ENCODE assay signal across 9 mouse cellular contexts in the genomic region with DNA sequence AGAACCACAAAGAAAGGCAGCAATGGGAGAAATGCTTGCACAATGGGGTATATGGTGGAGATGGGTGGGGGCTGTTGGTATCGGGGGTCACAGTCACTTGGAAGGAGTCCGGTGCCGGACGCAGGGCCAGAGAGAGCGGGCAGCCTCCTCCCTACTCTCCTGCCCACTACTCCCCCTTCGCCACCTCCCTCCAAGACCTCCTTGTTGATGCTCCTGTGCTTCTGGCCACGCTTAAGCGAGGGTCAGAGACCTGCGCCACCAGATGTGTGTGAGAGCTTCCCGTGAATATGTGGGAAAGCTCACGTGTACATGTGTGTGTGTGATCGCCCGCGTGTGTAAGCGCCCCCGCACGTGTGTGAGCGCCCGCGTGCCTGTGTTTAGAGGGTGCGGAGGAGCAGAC. TPM values are rescaled to one million over a fixed set of nuclear protein-coding genes. Genes with fewer than 3 reads are reported as not detected.
A peak's percentile ranks its signal among the peaks of the same experiment; 100 is the strongest.
DNase-seq lines count a peak whose midpoint lies in the region; ATAC-seq and TF ChIP-seq lines count a peak whose summit lies in the region.
"Had no signal": no experiment of that assay in that cellular context is flagged by ENCODE, and none has a peak within 500 bp of the region (broad histone marks: within the 10 kb centered on the region; RNA-seq: fewer than 3 reads in every experiment).

No protein-coding gene starts in this region.

- no peak for DNase-seq in heart, adult 2 months
- DNase-seq in heart, postnatal 10 days: no peak
- peak; percentile 20 for DNase-seq in brain, adult 2 months (ENCODE audit: low read depth, low spot score)
- no peak for DNase-seq in hindbrain, embryonic 14.5 days (ENCODE audit: low spot score)
- peak; percentile 5 for DNase-seq in mesoderm, embryonic 11.5 days (ENCODE audit: low read depth, low spot score)
- DNase-seq in yolk sac, embryonic 10.5 days (ENCODE audit: low spot score): no peak
- DNase-seq in frontal cortex, postnatal 10 days (ENCODE audit: low spot score in 2 of 2): no peak
- DNase-seq: lung, postnatal 4 days had no signal

- intact Hi-C loops in heart, adult 2 months (cut with DNase I): loop anchor here (10.0 kb wide), 1 partner anchor 400 kb away; no protein-coding TSS in a partner anchor
- intact Hi-C loops in heart, postnatal 10 days (cut with DNase I): loop anchor here (2.0 kb wide), 1 partner anchor 20 kb away; no protein-coding TSS in a partner anchor

- no peak overlapping the region; the same call in 1 of the 2 replicates for H3K27ac ChIP-seq in heart, adult 2 months
- no peak overlapping the region for H3K27ac ChIP-seq in hindbrain, embryonic 14.5 days

- no peak for ATAC-seq in hindbrain, embryonic 14.5 days (ENCODE audit: low FRiP score)
- no peak for ATAC-seq in monocyte, adult 5-6 weeks (replicated peaks; ENCODE audit: insufficient number of reproducible peaks, low FRiP score, low TSS enrichment, poor library complexity, severe bottlenecking)

- peak overlapping the region; percentile 53 for H3K4me2 ChIP-seq in hindbrain, embryonic 14.5 days (replicated peaks)

- peaks cover 2% of the 10 kb centered on the region for H3K27me3 ChIP-seq in heart, adult 2 months (ENCODE audit: control insufficient read depth, insufficient read depth, low read length)
- peaks cover 42% of the 10 kb centered on the region for H3K27me3 ChIP-seq in hindbrain, embryonic 14.5 days (ENCODE audit: control insufficient read depth, insufficient read depth, low read length)

- H3K79me2 ChIP-seq in heart, adult 2 months (replicated peaks; ENCODE audit: control insufficient read depth, insufficient read depth, low read length): no peaks in the 10 kb centered on the region

- peak overlapping the region; percentile 18; the same call in 1 of the 2 replicates for H3K9ac ChIP-seq in heart, adult 2 months (ENCODE audit: low read depth, low read length)
- peak overlapping the region; percentile 16; the same call in 1 of the 2 replicates for H3K9ac ChIP-seq in hindbrain, embryonic 14.5 days

- TF ChIP-seq POLR2A in heart, adult 2 months (IDR thresholded peaks at IDR 0.05; ENCODE audit: insufficient read depth, low read depth, low read length): no peak

- no peak for TF ChIP-seq CTCF in heart, adult 2 months (IDR thresholded peaks at IDR 0.05)

- no peak for TF ChIP-seq EP300 in heart, adult 2 months (IDR thresholded peaks at IDR 0.05; ENCODE audit: insufficient read depth, low read depth, low read length)

- no peaks in the 10 kb centered on the region for H3K9me3 ChIP-seq in hindbrain, embryonic 14.5 days (ENCODE audit: control insufficient read depth, low read length)

- 11% methylated on average over 21 of the region's 21 CpGs for WGBS in heart, adult 2 months
- WGBS in hindbrain, embryonic 14.5 days: 2% methylated on average over 21 of the region's 21 CpGs

- peak overlapping the region; percentile 47 for H3K4me3 ChIP-seq in heart, adult 2 months
- peak overlapping the region; percentile 25 for H3K4me3 ChIP-seq in hindbrain, embryonic 14.5 days (replicated peaks; ENCODE audit: low read length)

- no peaks in the 10 kb centered on the region for H3K4me1 ChIP-seq in heart, adult 2 months (ENCODE audit: control insufficient read depth, insufficient read depth, low read length)
- peaks cover 12% of the 10 kb centered on the region; the same call in 1 of the 2 replicates for H3K4me1 ChIP-seq in hindbrain, embryonic 14.5 days (replicated peaks; ENCODE audit: control insufficient read depth, insufficient read depth, low read length)

- H3K36me3 ChIP-seq in heart, adult 2 months (ENCODE audit: control insufficient read depth, insufficient read depth, low read length): no peaks in the 10 kb centered on the region
- H3K36me3 ChIP-seq in hindbrain, embryonic 14.5 days (replicated peaks; ENCODE audit: control insufficient read depth, insufficient read depth): no peaks in the 10 kb centered on the region

RNA-seq across cellular contexts. Expression of gene Kcnj5, which starts 0.3 kb away (rescaled TPM):
- total RNA-seq in heart, adult 2 months (2021): 10 to 100 TPM; 47.2 to 52.4 TPM
- 32.3 and 65.7 TPM in 2 replicates for polyA plus RNA-seq in heart, adult 2 months (2012; rRNA removed)
- total RNA-seq in heart, postnatal 10 days (2021): 10 to 100 TPM; 46.4 to 48.2 TPM
- 0.28 and 0.60 TPM in 2 replicates for polyA plus RNA-seq in hindbrain, embryonic 14.5 days (2014; fragmentation: Nextera tagmentation; extraction: Ambion mirVana)
- 0.87 TPM in 1 of 3 replicates, not detected in the others for total RNA-seq in monocyte, adult 5-6 weeks (2017)

RNA-seq across cellular contexts. Expression of gene Kcnj1, which starts 27.8 kb away (rescaled TPM):
- total RNA-seq in heart, adult 2 months (2021): not detected
- not detected in 2 replicates for polyA plus RNA-seq in heart, adult 2 months (2012; rRNA removed)
- not detected for total RNA-seq in heart, postnatal 10 days (2021)
- 0.09 TPM in 1 of 2 replicates, not detected in the other for polyA plus RNA-seq in hindbrain, embryonic 14.5 days (2014; fragmentation: Nextera tagmentation; extraction: Ambion mirVana)
- 0.21 to 1.4 TPM (median 0.49 TPM) in 3 replicates for total RNA-seq in monocyte, adult 5-6 weeks (2017)

Comparison
In these comparisons a context has a peak if more than half of its experiments do, and no peak if none do; other contexts are left out.
1. DNase-seq: peak in brain, adult 2 months (single experiment) and mesoderm, embryonic 11.5 days (single experiment); none in heart, adult 2 months (0 of 2), heart, postnatal 10 days (0 of 2), hindbrain, embryonic 14.5 days (single experiment), yolk sac, embryonic 10.5 days (single experiment) and frontal cortex, postnatal 10 days (0 of 2).
2. RNA of gene Kcnj5, which starts 0.3 kb away (total RNA-seq): 47.2 to 52.4 TPM in heart, adult 2 months and 46.4 to 48.2 TPM in heart, postnatal 10 days; 0.87 TPM in monocyte, adult 5-6 weeks; every median in the first group is over 10 times any median in the second.